ENCODE assay signal across 8 mouse cellular contexts in genomic region chr11:74555716-74556374, GRCm38 (mm10). TPM values are rescaled to one million over a fixed set of nuclear protein-coding genes. Genes with fewer than 3 reads are reported as not detected.
A peak's percentile ranks its signal among the peaks of the same experiment; 100 is the strongest.
DNase-seq lines count a peak whose midpoint lies in the region; ATAC-seq and TF ChIP-seq lines count a peak whose summit lies in the region.

No protein-coding gene starts in this region.

- no peak for TF ChIP-seq EP300 in liver, embryonic 14.5 days (IDR thresholded peaks at IDR 0.05; ENCODE audit: low read depth)

- TF ChIP-seq POLR2A in kidney, adult 2 months (IDR thresholded peaks at IDR 0.05; ENCODE audit: low read depth, low read length): no peak

- H3K4me2 ChIP-seq in liver, embryonic 14.5 days (ENCODE audit: low read depth): peak overlapping the region; percentile 52
- H3K4me2 ChIP-seq in neural tube, embryonic 15.5 days: no peak overlapping the region

- intact Hi-C loops in heart, postnatal 10 days (cut with DNase I): no loop called here

- H3K27ac ChIP-seq in kidney, adult 2 months (ENCODE audit: insufficient read depth, low read depth, low read length): no peak overlapping the region
- peak overlapping the region; percentile 58 for H3K27ac ChIP-seq in liver, embryonic 14.5 days
- H3K27ac ChIP-seq in neural tube, embryonic 15.5 days (replicated peaks): peak overlapping the region; percentile 1; the same call in 1 of the 2 replicates

- H3K9ac ChIP-seq in liver, embryonic 14.5 days (replicated peaks): peak overlapping the region; percentile 15
- no peak overlapping the region for H3K9ac ChIP-seq in neural tube, embryonic 15.5 days (replicated peaks)

- H3K27me3 ChIP-seq in kidney, adult 2 months (replicated peaks; ENCODE audit: control insufficient read depth, insufficient read depth, low read length): no peaks in the 10 kb centered on the region
- no peaks in the 10 kb centered on the region for H3K27me3 ChIP-seq in liver, embryonic 14.5 days (ENCODE audit: control insufficient read depth, insufficient read depth, low read length)
- H3K27me3 ChIP-seq in neural tube, embryonic 15.5 days (replicated peaks): no peaks in the 10 kb centered on the region

- peak; percentile 52 for DNase-seq in kidney, adult 2 months
- DNase-seq in kidney, adult 11 months: no peak
- DNase-seq in heart, postnatal 10 days: peak; percentile 32 to 36
- DNase-seq in liver, embryonic 14.5 days (ENCODE audit: low read depth in 3 of 3, low spot score in 3 of 3): peak in 1 of 3 experiments; percentile 53
- no peak for DNase-seq in yolk sac, embryonic 10.5 days (ENCODE audit: low spot score)
- no peak for DNase-seq in testis, postnatal 14 days (ENCODE audit: low spot score)

- peak; percentile 75 for ATAC-seq in common myeloid progenitor, adult 5-6 weeks (replicated peaks; ENCODE audit: low read depth, poor library complexity, severe bottlenecking)
- peak; percentile 82 for ATAC-seq in liver, embryonic 14.5 days (ENCODE audit: insufficient read depth)
- no peak for ATAC-seq in neural tube, embryonic 15.5 days (ENCODE audit: low FRiP score)

- H3K36me3 ChIP-seq in kidney, adult 2 months (ENCODE audit: control insufficient read depth, insufficient read depth, low read length): no peaks in the 10 kb centered on the region
- H3K36me3 ChIP-seq in liver, embryonic 14.5 days (replicated peaks; ENCODE audit: control insufficient read depth, insufficient read depth, low read depth): no peaks in the 10 kb centered on the region
- H3K36me3 ChIP-seq in neural tube, embryonic 15.5 days: no peaks in the 10 kb centered on the region

- no peak for TF ChIP-seq CTCF in kidney, adult 2 months (conservative IDR thresholded peaks at IDR 0.05; ENCODE audit: insufficient read depth, insufficient read length, low read depth, low read length)
- no peak for TF ChIP-seq CTCF in liver, embryonic 14.5 days (IDR thresholded peaks at IDR 0.05; ENCODE audit: low read depth)

- no peak overlapping the region for H3K4me3 ChIP-seq in kidney, adult 2 months (ENCODE audit: insufficient read depth, low read depth, low read length)
- H3K4me3 ChIP-seq in liver, embryonic 14.5 days (ENCODE audit: insufficient read depth in 1 of 2, low read depth in 2 of 2, low read length in 2 of 2): no peak overlapping the region
- no peak overlapping the region for H3K4me3 ChIP-seq in neural tube, embryonic 15.5 days (replicated peaks)

- H3K9me3 ChIP-seq in liver, embryonic 14.5 days (ENCODE audit: control insufficient read depth, low read length): no peaks in the 10 kb centered on the region
- no peaks in the 10 kb centered on the region for H3K9me3 ChIP-seq in neural tube, embryonic 15.5 days (replicated peaks)

- 58% methylated on average over 9 of the region's 9 CpGs for WGBS in kidney, adult 2 months
- 12% methylated on average over 9 of the region's 9 CpGs for WGBS in liver, embryonic 14.5 days (ENCODE audit: insufficient replicate concordance)
- WGBS in neural tube, embryonic 15.5 days: 38% methylated on average over 9 of the region's 9 CpGs

- no peaks in the 10 kb centered on the region for H3K4me1 ChIP-seq in kidney, adult 2 months (ENCODE audit: control insufficient read depth, insufficient read depth, low read length)
- peaks cover 38 to 47% of the 10 kb centered on the region in 2 experiments for H3K4me1 ChIP-seq in liver, embryonic 14.5 days (replicated peaks; ENCODE audit: control insufficient read depth in 2 of 2, insufficient read depth in 2 of 2, low read length in 1 of 2)
- peaks cover 21% of the 10 kb centered on the region for H3K4me1 ChIP-seq in neural tube, embryonic 15.5 days

RNA-seq across cellular contexts. Expression of gene Rap1gap2, which starts 54.9 kb away (rescaled TPM):
- 24.9 and 29.4 TPM in 2 replicates for polyA plus RNA-seq in kidney, adult 2 months (2012; rRNA removed)
- 2.0 TPM in 2 replicates for total RNA-seq in common myeloid progenitor, adult 5-6 weeks (2017)
- total RNA-seq in heart, postnatal 10 days (2021): 10 to 100 TPM; 62.1 to 64.6 TPM
- 0.95 and 0.98 TPM in 2 replicates for polyA plus RNA-seq in liver, embryonic 14.5 days (2012; rRNA removed)
- polyA plus RNA-seq in liver, embryonic 14.5 days (2014; fragmentation: Nextera tagmentation; extraction: Ambion mirVana): 0.56 and 0.71 TPM in 2 replicates
- 13.1 and 13.7 TPM in 2 replicates for polyA plus RNA-seq in neural tube, embryonic 15.5 days (2015; fragmentation: Nextera tagmentation; extraction: Ambion mirVana)

Comparison
In these comparisons a context has a peak if more than half of its experiments do, and no peak if none do; other contexts are left out.
1. DNase-seq: peak in kidney, adult 2 months (single experiment) and heart, postnatal 10 days (2 of 2); none in kidney, adult 11 months (single experiment), yolk sac, embryonic 10.5 days (single experiment) and testis, postnatal 14 days (single experiment).